Mouse (Mus musculus) kidney, postnatal 0 days (tissue): ENCODE measurements around the gene Gjb3. TPM values are rescaled to one million over a fixed set of nuclear protein-coding genes. Genes with fewer than 3 reads are reported as not detected.
A peak's percentile ranks its signal among the peaks of the same experiment; 100 is the strongest.

Source experiments
- ATAC-seq: fragments of 200-750 bp; cut with Nextera tagmentation; replicated peaks from 2 replicates; pipeline ENCODE4 v1.8.0; 2017; ENCODE audit warnings: low read depth, moderate number of reproducible peaks, moderate TSS enrichment, moderate library complexity; ENCODE audit not compliant: low FRiP score
- DNase-seq: peaks from one replicate; pipeline ENCODE4 v3.0.0-alpha.2; 2016; ENCODE audit warnings: low spot score
- H3K27ac ChIP-seq: fragments of 300-500 bp; sonication (generic); 2 replicates; pipeline ENCODE4 v1.5.1; 2014; ENCODE audit warnings: mild to moderate bottlenecking
- H3K27me3 ChIP-seq: fragments of 300-500 bp; sonication (generic); 2 replicates; pipeline ENCODE4 v1.6.1; 2014; ENCODE audit warnings: low read length, mixed read lengths; ENCODE audit not compliant: insufficient read depth
- H3K36me3 ChIP-seq: fragments of 300-500 bp; sonication (generic); 2 replicates; pipeline ENCODE4 v1.6.1; 2014; ENCODE audit warnings: low read length, mixed read lengths; ENCODE audit not compliant: insufficient read depth
- H3K4me1 ChIP-seq: fragments of 300-500 bp; sonication (generic); replicated peaks from 2 replicates; pipeline ENCODE4 v1.6.1; 2014; ENCODE audit warnings: antibody characterized with exemption, low read length, mixed read lengths; ENCODE audit not compliant: insufficient read depth
- H3K4me2 ChIP-seq: fragments of 300-500 bp; sonication (generic); 2 replicates; pipeline ENCODE4 v1.6.1; 2014; ENCODE audit warnings: mild to moderate bottlenecking, low read length, moderate library complexity, mixed read lengths
- H3K4me3 ChIP-seq: fragments of 300-500 bp; sonication (generic); replicated peaks from 2 replicates; pipeline ENCODE4 v1.5.1; 2014; ENCODE audit warnings: low read depth, low read length
- H3K9ac ChIP-seq: fragments of 300-500 bp; sonication (generic); 2 replicates; pipeline ENCODE4 v1.6.1; 2014; ENCODE audit warnings: low read depth, low read length
- H3K9me3 ChIP-seq: fragments of 300-500 bp; sonication (generic); replicated peaks from 2 replicates; pipeline ENCODE4 v1.6.1; 2016; ENCODE audit warnings: low read length, inconsistent platforms, mixed read lengths
- CTCF ChIP-seq: IDR thresholded peaks from 2 replicates; pipeline ENCODE4 v1.5.1; 2016; ENCODE audit warnings: antibody characterized with exemption, low read depth, mild to moderate bottlenecking, moderate library complexity
- WGBS: fragments of 180-500 bp; shearing (Covaris S2); extraction: QIAGEN DNeasy Blood & Tissue Kit; methylation state at CpG from one replicate; pipeline ENCODE4 v1.1.7; 2014; 5-methylcytosine and 5-hydroxymethylcytosine counted together
- polyA plus RNA-seq: library from polyadenylated mRNA; unstranded; fragments of >200 nt; fragmentation: Nextera tagmentation; extraction: Ambion mirVana; gene quantifications from 2 replicates; pipeline ENCODE4 v1.2.1, GENCODE M21; 2015

Gjb3 gene
- polyA plus RNA-seq, 1 experiment from 2014 or later = 1.1 TPM

DNA sequence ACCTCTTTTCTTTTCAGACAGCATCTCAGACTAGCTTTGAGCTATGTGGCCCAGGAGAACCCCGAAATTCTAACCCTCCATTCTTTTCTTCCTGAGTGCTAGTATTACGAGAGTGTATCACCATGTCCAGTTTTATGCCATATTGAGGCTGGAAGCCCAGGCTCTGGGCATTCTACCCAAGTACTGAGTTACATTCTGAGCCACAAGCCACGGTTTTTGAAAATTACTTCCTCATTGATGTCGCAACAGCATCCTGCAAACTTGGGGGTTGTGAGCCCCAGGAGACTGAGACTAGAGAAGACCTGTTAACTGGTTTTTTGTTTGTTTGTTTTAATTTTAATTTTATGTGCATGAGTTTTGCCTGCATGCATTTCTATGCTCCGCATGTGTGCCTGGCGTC lies 2.9 kb downstream of the Gjb3 start:
- H3K4me1 ChIP-seq = no peaks in the 10 kb centered on the region; the same call in 1 of the 2 replicates
- no peak for ATAC-seq
- H3K36me3 ChIP-seq = no peaks in the 10 kb centered on the region
- H3K27me3 ChIP-seq = peaks cover 24% of the 10 kb centered on the region
- no peak overlapping the region for H3K4me3 ChIP-seq
- H3K4me2 ChIP-seq = no peak overlapping the region
- no peak for DNase-seq
- no peak overlapping the region for H3K9ac ChIP-seq
- TF ChIP-seq CTCF = no peak
- H3K27ac ChIP-seq = no peak overlapping the region
- no peaks in the 10 kb centered on the region for H3K9me3 ChIP-seq
- WGBS = 67% methylated on average over 6 of the region's 6 CpGs

GRCm38 (mm10) chr4:127327258-127327657 lies 3.4 kb downstream of the Gjb3 start:
- TF ChIP-seq CTCF = no peak
- DNase-seq = no peak
- Histone ChIP-seq H3K27me3 (peaks cover 24% of the 10 kb centered on the region), H3K27ac (no peak overlapping the region), H3K4me2 (no peak overlapping the region), H3K4me1 (no peaks in the 10 kb centered on the region; the same call in 1 of the 2 replicates), H3K4me3 (no peak overlapping the region), H3K9me3 (no peaks in the 10 kb centered on the region), H3K36me3 (no peaks in the 10 kb centered on the region), H3K9ac (no peak overlapping the region)
- no peak for ATAC-seq
- 52% methylated on average over 7 of the region's 7 CpGs for WGBS

DNA sequence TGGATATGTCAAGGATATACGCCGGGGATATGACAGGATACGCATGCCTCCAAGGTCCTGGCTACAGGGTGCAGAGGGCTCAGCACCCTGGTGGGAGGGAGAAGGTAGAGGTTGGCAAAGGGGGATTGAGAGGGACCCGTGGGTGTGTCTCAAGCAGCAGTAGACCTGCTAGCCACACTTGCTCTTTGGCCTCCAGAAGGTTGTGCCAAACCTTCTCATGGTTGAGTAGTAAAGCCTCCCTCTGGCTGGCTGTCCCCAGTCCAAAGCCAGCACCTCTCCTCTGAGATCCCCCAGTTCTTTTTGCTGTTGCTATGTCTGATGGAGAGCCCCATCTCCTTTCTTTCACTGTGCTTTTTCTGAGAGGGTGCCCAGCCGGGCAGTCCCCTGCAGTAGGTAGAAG lies 5.4 kb downstream of the Gjb3 start:
- DNase-seq (no peak), ATAC-seq (no peak)
- Histone ChIP-seq H3K4me2 (no peak overlapping the region), H3K27ac (no peak overlapping the region), H3K36me3 (no peaks in the 10 kb centered on the region), H3K4me1 (no peaks in the 10 kb centered on the region; the same call in 1 of the 2 replicates), H3K4me3 (no peak overlapping the region), H3K9me3 (no peaks in the 10 kb centered on the region), H3K27me3 (peaks cover 8% of the 10 kb centered on the region), H3K9ac (no peak overlapping the region)
- no peak for TF ChIP-seq CTCF
- WGBS = 81% methylated on average over 5 of the region's 5 CpGs

GRCm38 (mm10) chr4:127324759-127325158 lies 5.9 kb downstream of the Gjb3 start:
- H3K9me3 ChIP-seq = no peaks in the 10 kb centered on the region
- H3K27me3 ChIP-seq = peaks cover 3% of the 10 kb centered on the region; the same call in 1 of the 2 replicates
- WGBS = 8% methylated on average over 6 of the region's 6 CpGs
- H3K9ac ChIP-seq = no peak overlapping the region
- H3K4me1 ChIP-seq = no peaks in the 10 kb centered on the region
- peak; percentile 89 for DNase-seq
- peak; percentile 40; the same call in 1 of the 2 replicates for ATAC-seq
- H3K4me3 ChIP-seq = no peak overlapping the region
- TF ChIP-seq CTCF = peak; percentile 93
- H3K27ac ChIP-seq = no peak overlapping the region
- no peak overlapping the region for H3K4me2 ChIP-seq
- H3K36me3 ChIP-seq = no peaks in the 10 kb centered on the region

GRCm38 (mm10) chr4:127324296-127324695 lies 6.3 kb downstream of the Gjb3 start:
- 69% methylated on average over 10 of the region's 10 CpGs for WGBS
- H3K4me2 ChIP-seq = no peak overlapping the region
- H3K27me3 ChIP-seq = peaks cover 3% of the 10 kb centered on the region; the same call in 1 of the 2 replicates
- H3K27ac ChIP-seq = no peak overlapping the region
- TF ChIP-seq CTCF = no peak
- no peak overlapping the region for H3K4me3 ChIP-seq
- no peaks in the 10 kb centered on the region for H3K9me3 ChIP-seq
- H3K4me1 ChIP-seq = no peaks in the 10 kb centered on the region
- ATAC-seq (no peak), DNase-seq (no peak)
- H3K36me3 ChIP-seq = no peaks in the 10 kb centered on the region
- H3K9ac ChIP-seq = no peak overlapping the region

GRCm38 (mm10) chr4:127323651-127324050 lies 7.0 kb downstream of the Gjb3 start:
- no peak for TF ChIP-seq CTCF

DNA sequence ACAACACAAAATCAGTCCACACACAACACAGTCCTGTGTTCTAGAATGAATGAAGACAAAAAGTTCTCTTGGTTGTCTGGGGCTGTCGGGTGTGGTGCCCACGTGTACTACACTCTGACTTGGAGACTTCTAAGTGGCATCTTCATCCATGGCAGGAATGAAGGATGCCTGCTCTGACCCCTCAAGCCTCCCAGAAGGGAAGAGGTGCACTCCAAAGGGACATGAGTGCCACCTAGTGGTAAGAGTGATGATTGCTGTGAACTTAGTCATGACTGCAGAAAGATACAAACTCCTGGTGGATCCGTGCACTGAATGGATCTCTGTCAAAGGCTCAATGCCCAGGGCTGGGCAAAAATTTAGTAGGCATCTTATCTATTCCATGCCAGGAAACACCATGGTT lies 11.0 kb downstream of the Gjb3 start:
- H3K9me3 ChIP-seq = no peaks in the 10 kb centered on the region
- no peaks in the 10 kb centered on the region for H3K27me3 ChIP-seq
- 0 out of 2 replicates have a peak, but pooled peaks have one; percentile 23 for ATAC-seq
- no peak overlapping the region for H3K4me2 ChIP-seq
- WGBS = 5% methylated on average over 3 of the region's 3 CpGs
- peak; percentile 82 for DNase-seq
- H3K9ac ChIP-seq = no peak overlapping the region
- no peaks in the 10 kb centered on the region for H3K4me1 ChIP-seq
- H3K36me3 ChIP-seq = no peaks in the 10 kb centered on the region
- H3K4me3 ChIP-seq = no peak overlapping the region
- H3K27ac ChIP-seq = no peak overlapping the region
- peak; percentile 95 for TF ChIP-seq CTCF

More at GRCm38 (mm10) chr4:127323651-127324050, 7.0 kb downstream of the Gjb3 start:
- WGBS = 71% methylated on average over 3 of the region's 3 CpGs
- H3K4me3 ChIP-seq = no peak overlapping the region
- no peaks in the 10 kb centered on the region for H3K36me3 ChIP-seq
- no peak overlapping the region for H3K4me2 ChIP-seq
- H3K27ac ChIP-seq = no peak overlapping the region
- peaks cover 3% of the 10 kb centered on the region; the same call in 1 of the 2 replicates for H3K27me3 ChIP-seq
- no peak overlapping the region for H3K9ac ChIP-seq
- no peaks in the 10 kb centered on the region for H3K4me1 ChIP-seq
- no peaks in the 10 kb centered on the region for H3K9me3 ChIP-seq
- ATAC-seq (no peak), DNase-seq (no peak)
